Mouse (Mus musculus) C2C12 (cell line): ENCODE results near the gene Tctn3.
"Not testable (repeated sequence)": the region's sequence is repeated elsewhere in the genome, so short reads cannot be mapped to it uniquely, and the experiment has no call there.

Source experiments
- CEBPB ChIP-seq: IDR thresholded peaks from one replicate; pipeline ENCODE4 v1.6.1; 2011; ENCODE audit warnings: low read depth, mild to moderate bottlenecking, control low read depth, moderate library complexity
- CTCF ChIP-seq: IDR thresholded peaks from one replicate; pipeline ENCODE4 v1.5.1; 2011; ENCODE audit not compliant: control insufficient read depth, insufficient read depth, insufficient read length
- FOSL1 ChIP-seq: IDR thresholded peaks from one replicate; pipeline ENCODE4 v1.8.0; 2011; ENCODE audit warnings: mild to moderate bottlenecking, low read length; ENCODE audit not compliant: poor library complexity, insufficient read depth, severe bottlenecking
- MAX ChIP-seq: IDR thresholded peaks from one replicate; pipeline ENCODE4 v1.6.1; 2011; ENCODE audit warnings: mild to moderate bottlenecking, control low read depth
- MYOD1 ChIP-seq: IDR thresholded peaks from one replicate; pipeline ENCODE4 v1.6.1; 2011; ENCODE audit warnings: low read depth; ENCODE audit not compliant: control insufficient read depth, insufficient read length
- MYOG ChIP-seq: IDR thresholded peaks from one replicate; pipeline ENCODE4 v1.6.1; 2011; ENCODE audit not compliant: control insufficient read depth, insufficient read length; ENCODE audit errors: extremely low read depth
- USF1 ChIP-seq: IDR thresholded peaks from one replicate; pipeline ENCODE4 v1.6.1; 2011; ENCODE audit warnings: low read depth, mild to moderate bottlenecking, control low read depth, moderate library complexity

DNA sequence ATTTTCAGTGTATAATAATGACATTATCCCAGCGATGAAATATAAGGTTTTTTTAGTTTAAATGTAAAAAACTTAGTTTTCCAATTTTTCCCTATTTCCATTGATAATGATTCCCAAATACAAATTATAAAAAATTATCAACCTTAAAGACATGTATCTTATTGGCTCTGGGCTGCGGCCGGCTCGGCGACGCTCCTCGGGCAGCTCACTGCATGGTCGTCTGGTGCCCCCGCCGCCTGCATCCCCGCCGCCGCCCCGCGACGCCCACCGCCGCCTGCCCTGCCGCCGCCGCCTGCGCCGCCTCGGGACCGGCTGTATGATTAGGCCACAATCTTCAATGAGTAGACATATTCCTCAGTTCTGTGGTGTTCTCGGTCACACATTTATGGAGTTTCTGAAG, 9.6 kb upstream of the Tctn3 start:
- TF ChIP-seq MAX, FOSL1, CTCF, USF1, MYOG, CEBPB, MYOD1: not testable (repeated sequence)
